Mouse (Mus musculus) ES-Bruce4 (cell line): ENCODE results near the gene Tril. TPM values are rescaled to one million over a fixed set of nuclear protein-coding genes. Genes with fewer than 3 reads are reported as not detected.

Source experiments
- H3K27ac ChIP-seq: 2 replicates; pipeline ENCODE4 v1.5.1; 2012; ENCODE audit warnings: low read length, inconsistent platforms; ENCODE audit not compliant: insufficient read depth
- H3K27me3 ChIP-seq: 2 replicates; pipeline ENCODE4 v1.6.1; 2012; ENCODE audit warnings: mild to moderate bottlenecking, low read length, inconsistent platforms; ENCODE audit not compliant: control insufficient read depth, poor library complexity, insufficient read depth, severe bottlenecking
- H3K36me3 ChIP-seq: 2 replicates; pipeline ENCODE4 v1.6.1; 2012; ENCODE audit warnings: inconsistent platforms, mild to moderate bottlenecking, low read length, moderate library complexity; ENCODE audit not compliant: control insufficient read depth, poor library complexity, insufficient read depth, severe bottlenecking
- H3K4me1 ChIP-seq: one replicate; pipeline ENCODE4 v1.8.1; 2011; ENCODE audit warnings: low read length; ENCODE audit not compliant: control insufficient read depth, insufficient read depth
- H3K4me3 ChIP-seq: 2 replicates; pipeline ENCODE4 v1.5.1; 2011; ENCODE audit warnings: low read depth, mild to moderate bottlenecking, low read length
- H3K9ac ChIP-seq: 2 replicates; pipeline ENCODE4 v1.6.1; 2012; ENCODE audit warnings: low read depth, mild to moderate bottlenecking, inconsistent platforms; ENCODE audit not compliant: poor library complexity, severe bottlenecking
- H3K9me3 ChIP-seq: replicated peaks from 2 replicates; pipeline ENCODE4 v1.6.1; 2012; ENCODE audit warnings: mild to moderate bottlenecking, low read length, inconsistent platforms; ENCODE audit not compliant: control insufficient read depth, poor library complexity, insufficient read depth, severe bottlenecking
- CTCF ChIP-seq: IDR thresholded peaks from one replicate; pipeline ENCODE4 v1.8.1; 2011; ENCODE audit warnings: low read depth, low read length
- EP300 ChIP-seq: IDR thresholded peaks from 2 replicates; pipeline ENCODE4 v1.6.1; 2011; ENCODE audit warnings: low read depth, low read length; ENCODE audit not compliant: insufficient read depth
- POLR2A ChIP-seq: IDR thresholded peaks from one replicate; pipeline ENCODE4 v1.8.1; 2011; ENCODE audit warnings: low read length; ENCODE audit not compliant: insufficient read depth
- polyA plus RNA-seq: library from polyadenylated mRNA; stranded (reverse); fragments of >200 nt; gene quantifications from 2 replicates; pipeline ENCODE4 v1.2.4, GENCODE M21; 2011; ENCODE audit warnings: low read depth; ENCODE audit not compliant: missing spikeins, insufficient read depth, insufficient read length

Gene Tril
- polyA plus RNA-seq, 1 experiment = 0.33 TPM

DNA sequence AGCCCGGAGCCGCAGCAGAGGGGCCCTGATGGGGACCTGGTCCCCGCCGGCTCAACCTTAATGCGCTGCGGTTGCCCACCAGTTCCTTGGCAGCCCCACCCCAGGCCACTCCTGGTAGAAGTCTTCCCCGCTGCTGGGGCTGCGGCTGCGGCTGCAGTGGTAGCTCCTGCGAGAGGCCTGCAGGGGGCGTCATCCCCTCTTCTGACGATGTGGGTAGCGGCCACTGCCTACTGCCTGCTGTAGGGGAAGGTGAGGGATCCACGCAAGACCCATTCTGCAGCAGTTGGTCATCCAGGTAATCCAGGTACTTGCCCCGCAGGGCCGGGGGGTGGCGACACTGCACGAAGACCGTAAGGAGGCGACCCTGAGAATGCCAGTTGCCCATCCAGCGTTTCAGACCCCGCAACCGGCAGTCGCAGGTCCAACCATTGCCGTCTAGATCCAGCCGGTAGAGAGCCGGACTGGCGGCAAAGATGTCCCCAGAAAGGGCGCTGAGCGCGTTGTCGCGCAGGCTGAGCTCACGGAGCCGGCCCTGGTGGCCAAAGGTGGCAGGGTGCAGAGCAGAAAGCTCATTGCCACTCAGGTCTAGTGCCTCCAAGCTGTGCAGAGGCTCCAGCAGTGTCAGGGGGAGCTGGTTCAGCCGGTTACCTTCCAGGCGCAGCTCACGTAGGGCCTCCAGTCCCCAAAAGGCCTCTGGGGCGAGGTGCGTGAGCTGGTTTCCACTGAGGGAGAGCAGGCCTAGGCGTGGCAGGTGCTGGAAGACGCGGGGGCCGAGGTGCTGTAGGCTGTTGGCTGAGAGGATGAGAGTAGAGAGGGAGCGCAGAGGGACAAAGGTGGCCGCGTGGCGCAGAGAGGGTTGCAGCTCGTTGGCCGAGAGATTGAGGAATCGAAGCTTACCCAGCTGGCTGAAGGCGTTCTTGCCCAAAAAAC, 1.6 kb downstream of the Tril start:
- H3K27ac ChIP-seq = no peak overlapping the region
- no peaks in the 10 kb centered on the region for H3K4me1 ChIP-seq

DNA sequence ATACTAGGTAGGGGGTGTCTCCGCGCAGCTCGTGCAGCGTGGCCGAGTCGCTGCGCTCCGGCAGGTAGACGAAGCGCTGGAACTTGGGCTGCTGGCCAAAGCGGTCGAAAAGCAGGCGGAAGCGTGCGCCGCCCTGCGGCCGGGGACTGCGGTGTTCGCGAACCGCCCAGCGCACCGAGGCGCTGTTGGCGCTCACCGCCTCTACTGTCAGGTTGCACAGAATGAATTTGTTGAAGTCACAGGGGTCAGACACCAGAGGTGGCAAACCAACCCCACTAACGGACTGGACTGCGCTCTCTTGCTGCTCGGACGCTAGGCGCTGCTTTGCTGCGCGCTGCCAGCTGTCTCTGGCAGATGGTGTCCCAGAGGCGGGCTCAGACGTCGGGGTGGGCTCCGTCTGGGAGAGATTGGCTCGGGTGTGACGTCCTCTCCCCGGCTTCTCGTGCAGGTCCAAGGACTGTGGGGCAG, 2.3 kb downstream of the Tril start:
- Histone ChIP-seq H3K27me3 (peaks cover 16% of the 10 kb centered on the region), H3K27ac (no peak overlapping the region), H3K9me3 (no peaks in the 10 kb centered on the region), H3K4me1 (no peaks in the 10 kb centered on the region), H3K36me3 (no peaks in the 10 kb centered on the region), H3K4me3 (peak overlapping the region; percentile 54), H3K9ac (no peak overlapping the region)
- peak; percentile 52 for TF ChIP-seq CTCF
- TF ChIP-seq EP300 = 0 out of 2 replicates have a peak, but pooled peaks have one; percentile 8
- TF ChIP-seq POLR2A = no peak

More for the DNA sequence above, 1.6 kb downstream of the Tril start:
- Histone ChIP-seq H3K9me3 (no peaks in the 10 kb centered on the region), H3K36me3 (no peaks in the 10 kb centered on the region), H3K9ac (no peak overlapping the region), H3K4me3 (peak overlapping the region; percentile 60), H3K27me3 (peaks cover 16% of the 10 kb centered on the region)
- TF ChIP-seq CTCF = peak; percentile 61
- TF ChIP-seq EP300 = no peak
- TF ChIP-seq POLR2A = no peak

DNA sequence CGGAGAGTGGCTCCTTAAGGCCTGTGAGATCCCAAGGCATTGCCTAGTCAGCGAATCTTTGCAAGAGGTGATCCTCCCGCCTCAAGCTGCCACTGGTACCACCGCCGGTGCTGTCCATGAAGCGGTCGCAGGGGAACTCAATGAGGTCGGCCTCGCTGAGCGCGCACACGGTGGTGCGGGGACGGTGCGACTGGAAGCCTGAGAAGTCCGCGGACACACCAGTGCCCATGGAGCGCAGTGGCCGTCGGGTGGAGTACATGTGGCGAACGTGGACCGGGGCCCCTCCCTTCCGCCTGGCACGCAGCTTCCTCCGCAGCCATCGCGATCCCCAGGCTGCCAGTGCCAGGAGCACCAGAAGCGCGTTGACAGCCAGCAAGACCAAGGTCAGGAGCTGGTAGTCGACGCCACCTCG, 2.9 kb downstream of the Tril start:
- Histone ChIP-seq H3K9ac (no peak overlapping the region), H3K36me3 (no peaks in the 10 kb centered on the region), H3K9me3 (no peaks in the 10 kb centered on the region; the same call in 1 of the 2 replicates), H3K27me3 (peaks cover 16% of the 10 kb centered on the region), H3K27ac (no peak overlapping the region), H3K4me1 (no peaks in the 10 kb centered on the region), H3K4me3 (peak overlapping the region; percentile 54)
- no peak for TF ChIP-seq EP300

DNA sequence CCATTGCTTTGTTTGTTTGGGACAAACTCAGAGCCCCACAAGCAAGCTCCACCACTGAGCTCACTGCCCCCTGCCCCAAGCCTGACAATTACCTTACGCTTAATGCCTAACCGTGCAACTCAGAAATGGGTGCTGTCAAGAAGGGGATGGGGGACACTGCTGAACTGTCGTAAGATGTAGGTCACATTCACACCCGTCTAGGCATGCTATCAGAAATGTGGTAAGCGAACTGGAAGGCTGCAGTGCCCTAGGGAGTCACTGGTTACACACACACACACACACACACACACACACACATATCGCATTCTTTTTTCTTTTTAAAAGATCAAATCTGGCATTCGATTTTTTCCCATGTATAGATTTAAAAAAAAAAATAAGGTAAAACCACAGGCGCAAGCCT, 4.0 kb downstream of the Tril start:
- TF ChIP-seq POLR2A = no peak
- no peak for TF ChIP-seq EP300
- no peak for TF ChIP-seq CTCF
- Histone ChIP-seq H3K27me3 (peaks cover 16% of the 10 kb centered on the region), H3K36me3 (no peaks in the 10 kb centered on the region), H3K4me1 (no peaks in the 10 kb centered on the region), H3K9ac (no peak overlapping the region), H3K4me3 (no peak overlapping the region), H3K27ac (no peak overlapping the region), H3K9me3 (no peaks in the 10 kb centered on the region; the same call in 1 of the 2 replicates)

DNA sequence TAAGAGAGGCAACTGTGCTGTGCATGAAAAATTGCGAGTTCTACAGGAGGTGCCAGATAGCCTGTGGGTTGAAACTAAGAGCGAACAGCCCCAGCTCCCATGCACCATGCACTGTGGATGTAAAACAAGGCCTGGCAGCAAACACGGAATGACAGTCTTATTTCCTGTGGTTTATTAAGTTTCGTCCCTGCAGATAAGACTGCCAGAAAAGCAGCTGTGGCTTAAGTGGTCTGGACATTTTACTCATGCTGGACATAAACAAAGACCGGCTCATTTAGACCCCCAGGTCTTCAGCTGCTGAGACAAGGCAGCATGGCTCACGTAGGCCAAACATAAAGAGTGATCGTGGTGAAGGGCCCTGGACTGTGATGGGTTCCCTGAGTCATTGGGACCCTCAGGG, 4.9 kb downstream of the Tril start:
- Histone ChIP-seq H3K27ac (no peak overlapping the region), H3K4me1 (no peaks in the 10 kb centered on the region), H3K36me3 (no peaks in the 10 kb centered on the region), H3K27me3 (peaks cover 8% of the 10 kb centered on the region), H3K9ac (no peak overlapping the region), H3K9me3 (no peaks in the 10 kb centered on the region; the same call in 1 of the 2 replicates), H3K4me3 (no peak overlapping the region)
- TF ChIP-seq POLR2A (no peak), EP300 (no peak), CTCF (no peak)

DNA sequence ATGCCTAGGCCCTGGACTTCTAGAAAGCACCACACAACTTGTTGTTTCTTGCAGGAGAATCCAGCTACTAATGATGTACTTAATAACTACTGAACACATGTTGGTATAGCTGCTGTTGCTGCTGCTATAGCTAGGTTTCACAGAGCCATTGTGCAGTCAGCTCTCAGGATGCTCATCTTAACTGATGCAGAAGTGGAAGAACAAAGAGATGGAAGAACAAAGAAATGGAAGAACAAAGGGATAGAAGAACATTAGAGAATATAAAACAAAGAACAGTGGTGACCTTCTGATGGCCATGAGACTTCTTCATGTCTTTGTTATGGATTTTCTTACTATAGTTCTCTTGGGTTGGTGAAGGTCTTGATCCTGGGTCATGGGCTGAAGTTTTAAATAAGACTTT, 6.4 kb downstream of the Tril start:
- Histone ChIP-seq H3K4me3 (no peak overlapping the region), H3K9me3 (no peaks in the 10 kb centered on the region; the same call in 1 of the 2 replicates), H3K4me1 (no peaks in the 10 kb centered on the region), H3K9ac (no peak overlapping the region), H3K27me3 (no peaks in the 10 kb centered on the region; the same call in 1 of the 2 replicates), H3K36me3 (no peaks in the 10 kb centered on the region), H3K27ac (no peak overlapping the region)
- TF ChIP-seq CTCF = no peak
- no peak for TF ChIP-seq EP300
- no peak for TF ChIP-seq POLR2A
